Mouse (Mus musculus) left cerebral cortex, postnatal 25 days (tissue): ENCODE data around the gene B4galt7. TPM values are rescaled to one million over a fixed set of nuclear protein-coding genes. Genes with fewer than 3 reads are reported as not detected.

Experiments used
- DNase-seq, 2 experiments: peaks; one replicate each; pipeline ENCODE4 v3.0.0; 2022; ENCODE audit warnings: low spot score in 2 of 2, mixed read lengths in 1 of 2
- intact Hi-C: fragments of 180-260 bp; cut with DNase I; formaldehyde crosslinking; loops from one replicate; pipeline ENCODE4 v1.15.1; 2025
- total RNA-seq, 2 experiments: library from RNA; stranded (reverse); gene quantifications; 2 replicates each; pipeline ENCODE4 v1.2.3; 2021

The B4galt7 gene
- total RNA-seq, 2 experiments from 2014 or later: 22.9 to 25.5 TPM

GRCm38 (mm10) chr13:55650098-55650497, 50.4 kb downstream of the B4galt7 start:
- intact Hi-C loops: no loop called here
- DNase-seq: no peak

- intact Hi-C loops: no loop called here
- no peak for DNase-seq
Observed at GRCm38 (mm10) chr13:55650980-55651379, 51.3 kb downstream of the B4galt7 start.

Other genes starting within 250 kb of the B4galt7 start
- 10 to 100 TPM; 57.5 to 59.7 TPM for gene Lman2, start 237.1 kb upstream of the B4galt7 start, total RNA-seq
- 10 to 100 TPM; 55.6 to 58.5 TPM for gene Rgs14, start 230.2 kb upstream of the B4galt7 start, total RNA-seq
- gene Slc34a1, start 201.7 kb upstream of the B4galt7 start, total RNA-seq: not detected
- gene Pfn3, start 184.7 kb upstream of the B4galt7 start, total RNA-seq: not detected
- gene F12, start 173.1 kb upstream of the B4galt7 start, total RNA-seq: under 1 TPM; 0.57 to 0.62 TPM
- gene Grk6, start 154.8 kb upstream of the B4galt7 start, total RNA-seq: 10 to 100 TPM; 64.0 to 68.0 TPM
- 10 to 100 TPM; 80.1 to 85.9 TPM for gene Prr7, start 135.6 kb upstream of the B4galt7 start, total RNA-seq
- gene Dbn1, start 111.8 kb upstream of the B4galt7 start, total RNA-seq: 100 to 1,000 TPM; 287 to 295 TPM
- 10 to 100 TPM; 89.6 to 96.1 TPM for gene Pdlim7, start 86.2 kb upstream of the B4galt7 start, total RNA-seq
- gene Dok3, start 70.6 kb upstream of the B4galt7 start, total RNA-seq: 10 to 100 TPM in 1 of 2 experiments, 1 to 10 TPM in 1; 9.7 to 13.2 TPM
- gene Ddx41, start 63.2 kb upstream of the B4galt7 start, total RNA-seq: 10 to 100 TPM; 53.6 to 58.0 TPM
- 10 to 100 TPM; 67.0 to 84.3 TPM for gene Fam193b, start 28.8 kb upstream of the B4galt7 start, total RNA-seq
- 100 to 1,000 TPM; 129 to 134 TPM for gene Tmed9, start 26.2 kb upstream of the B4galt7 start, total RNA-seq
- 10 to 100 TPM; 40.7 to 45.9 TPM for gene Caml, start 23.1 kb downstream of the B4galt7 start, total RNA-seq
- gene Ddx46, start 35.1 kb downstream of the B4galt7 start, total RNA-seq: 10 to 100 TPM; 39.9 to 44.0 TPM
- 10 to 100 TPM; 81.0 to 85.9 TPM for gene B230219D22Rik, start 93.2 kb downstream of the B4galt7 start, total RNA-seq
- 10 to 100 TPM; 65.7 to 77.2 TPM for gene Txndc15, start 114.8 kb downstream of the B4galt7 start, total RNA-seq
- 10 to 100 TPM; 24.0 to 27.5 TPM for gene Pcbd2, start 127.5 kb downstream of the B4galt7 start, total RNA-seq
- gene Catsper3, start 184.7 kb downstream of the B4galt7 start, total RNA-seq: under 1 TPM; 0.34 to 0.53 TPM
- gene Pitx1, start 236.3 kb downstream of the B4galt7 start, total RNA-seq: not detected